Mouse (Mus musculus) kidney, postnatal 4 days (tissue): ENCODE measurements around the gene Tmem44.
A peak's percentile ranks its signal among the peaks of the same experiment; 100 is the strongest.
"Not testable (repeated sequence)": the region's sequence is repeated elsewhere in the genome, so short reads cannot be mapped to it uniquely, and the experiment has no call there.

Experiments
- DNase-seq, 2 experiments: peaks; one replicate each; pipeline ENCODE4 v3.0.0; 2021; ENCODE audit warnings: mixed read lengths in 2 of 2

Gene Tmem44

GRCm38 (mm10) chr16:30494883-30495282 is 55.8 kb downstream of the Tmem44 start:
- no peak for DNase-seq

GRCm38 (mm10) chr16:30491742-30492141 is 58.9 kb downstream of the Tmem44 start:
- no peak for DNase-seq

- peak in 1 of 2 experiments; percentile 49 for DNase-seq
These were observed 59.9 kb downstream of the Tmem44 start for GRCm38 (mm10) chr16:30490791-30491190.

DNA sequence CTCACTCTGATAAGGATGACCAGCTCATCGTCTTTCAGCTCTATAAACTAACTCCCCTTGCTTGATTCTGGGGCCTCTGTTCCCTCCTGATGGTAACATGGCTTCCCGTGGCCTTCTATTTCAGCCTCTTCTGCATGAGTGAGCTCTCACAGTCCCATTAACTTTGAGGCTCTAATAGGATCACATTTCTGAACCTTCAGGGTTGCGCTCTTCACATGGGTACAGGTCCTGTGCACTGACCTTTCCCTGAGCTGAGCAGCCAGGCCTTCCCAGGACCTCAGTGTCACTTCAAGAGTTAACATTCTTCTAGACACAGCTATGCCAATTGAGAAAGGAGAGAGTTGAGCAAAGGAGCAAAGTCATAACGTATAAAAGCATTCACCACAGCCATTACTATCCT is 60.3 kb downstream of the Tmem44 start:
- peak in 1 of 2 experiments; percentile 27 for DNase-seq

DNA sequence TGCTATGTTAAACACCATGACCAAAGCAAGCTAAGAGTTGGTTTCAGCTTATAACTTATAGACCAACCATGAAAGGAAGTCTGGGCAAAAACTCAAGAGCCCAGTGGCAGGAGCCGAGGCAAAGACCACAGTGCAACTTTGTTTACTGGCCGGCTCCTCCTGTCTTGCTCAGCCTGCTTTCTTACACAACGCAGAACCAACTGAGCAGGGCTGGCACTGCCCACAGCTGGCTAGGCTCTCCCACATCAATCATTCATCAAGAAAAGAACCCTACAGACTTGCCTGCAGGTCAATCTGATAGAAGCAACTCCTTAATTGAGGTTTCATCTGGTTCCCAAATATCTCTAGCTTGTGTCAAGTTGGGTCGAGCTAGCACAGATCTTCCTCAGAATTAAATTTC is 61.0 kb downstream of the Tmem44 start:
- peak in 1 of 2 experiments; percentile 59 for DNase-seq

DNA sequence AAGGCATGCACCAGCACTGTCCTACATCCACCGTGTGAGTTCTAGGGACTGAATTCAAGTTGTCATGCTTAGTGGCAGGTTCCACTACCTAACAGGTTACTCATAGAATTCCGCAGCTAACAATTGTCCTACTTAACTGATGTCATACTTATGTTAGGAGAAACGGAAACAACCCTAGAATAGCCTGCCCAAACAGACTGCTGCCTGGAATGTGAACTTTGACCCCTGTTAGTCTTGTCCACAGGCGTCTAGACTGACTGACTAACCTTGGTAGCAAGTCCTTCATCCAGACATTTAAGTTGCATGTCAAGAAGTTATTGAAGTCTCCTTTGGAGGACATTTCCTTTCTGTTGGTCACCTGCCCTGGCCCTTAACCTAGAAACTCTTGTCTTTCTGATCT is 64.1 kb downstream of the Tmem44 start:
- DNase-seq, result no peak

- DNase-seq, result no peak
These were observed 72.9 kb downstream of the Tmem44 start for GRCm38 (mm10) chr16:30477791-30478190.

DNA sequence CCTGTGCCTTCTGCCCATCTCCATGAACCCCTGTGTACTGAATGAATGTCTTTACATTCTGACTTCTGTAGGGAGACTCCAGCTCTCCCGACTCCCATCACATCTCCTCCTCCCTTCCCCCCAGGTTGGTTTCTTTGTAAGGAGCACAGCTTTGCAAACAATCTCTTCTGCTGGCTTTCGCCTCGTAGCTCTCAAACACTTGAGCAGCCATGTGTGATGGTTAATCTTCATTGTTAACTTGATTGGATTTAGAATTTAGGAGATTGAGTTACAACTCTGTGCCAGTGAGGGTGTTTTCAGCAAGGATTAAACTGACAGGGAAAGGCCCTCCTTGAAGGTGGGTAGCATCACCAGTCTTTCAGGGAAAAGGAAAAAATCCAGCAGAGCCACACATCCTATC is 73.6 kb downstream of the Tmem44 start:
- no peak for DNase-seq

DNA sequence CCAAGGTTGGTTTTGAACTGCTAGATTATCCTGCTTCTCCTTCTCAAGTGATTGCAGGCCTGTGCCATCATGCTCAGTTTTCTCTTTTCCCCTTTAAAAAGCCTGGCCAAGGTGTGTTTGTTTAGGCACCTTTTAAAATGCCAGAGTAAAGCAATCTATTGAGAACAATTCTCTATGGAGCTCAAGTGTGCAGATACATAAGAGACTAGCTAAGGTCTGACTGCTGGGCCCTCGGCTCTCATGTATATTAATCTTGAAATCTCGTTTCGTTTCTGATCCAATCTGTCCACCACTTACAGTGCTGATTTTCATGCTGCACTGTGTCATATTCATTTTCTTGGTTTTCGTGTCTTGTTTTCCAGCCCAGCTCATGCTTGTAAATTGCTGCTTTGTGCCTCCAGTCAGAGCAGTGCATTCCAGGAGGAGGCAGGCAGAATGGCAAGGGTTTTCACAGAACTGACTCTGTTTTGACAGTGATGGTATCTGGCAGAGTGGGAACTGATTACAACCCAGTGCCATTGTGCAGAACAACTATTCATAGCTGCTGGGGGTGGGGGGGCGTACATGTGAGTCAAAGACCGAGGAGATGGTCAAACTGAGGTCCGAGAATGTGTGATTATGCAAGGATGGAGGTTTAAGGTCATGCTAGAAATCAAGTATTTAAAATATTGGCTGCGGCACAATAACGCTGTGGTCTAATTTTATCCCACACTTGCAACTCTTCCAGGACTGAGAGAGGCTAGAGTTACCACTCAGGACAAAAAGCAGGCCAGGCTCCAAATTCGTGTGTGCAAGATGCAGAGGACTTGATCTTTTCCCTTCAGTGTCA is 74.8 kb downstream of the Tmem44 start:
- DNase-seq, result peak in 1 of 2 experiments; percentile 11

- DNase-seq, result no peak
These were observed 78.2 kb downstream of the Tmem44 start for GRCm38 (mm10) chr16:30472447-30472846.

DNA sequence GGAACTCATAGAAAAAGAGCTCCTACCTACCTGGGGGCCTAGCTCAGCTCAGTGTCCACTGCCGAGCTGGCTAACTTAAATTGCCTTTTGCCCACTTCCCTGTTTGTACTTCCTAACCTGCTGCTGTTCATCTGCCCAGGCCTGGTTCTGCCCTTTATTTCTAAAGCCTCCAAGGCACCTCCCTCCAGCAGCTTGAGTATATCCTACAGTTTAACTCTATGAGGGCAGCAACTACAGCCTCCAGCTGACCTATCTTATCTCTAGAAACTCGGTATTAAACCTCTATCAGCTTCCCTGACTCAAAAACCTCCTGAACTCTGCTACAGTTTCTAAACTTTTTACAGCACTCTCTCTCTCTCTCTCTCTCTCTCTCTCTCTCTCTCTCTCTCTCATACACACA is 78.7 kb downstream of the Tmem44 start:
- DNase-seq, result no peak

DNA sequence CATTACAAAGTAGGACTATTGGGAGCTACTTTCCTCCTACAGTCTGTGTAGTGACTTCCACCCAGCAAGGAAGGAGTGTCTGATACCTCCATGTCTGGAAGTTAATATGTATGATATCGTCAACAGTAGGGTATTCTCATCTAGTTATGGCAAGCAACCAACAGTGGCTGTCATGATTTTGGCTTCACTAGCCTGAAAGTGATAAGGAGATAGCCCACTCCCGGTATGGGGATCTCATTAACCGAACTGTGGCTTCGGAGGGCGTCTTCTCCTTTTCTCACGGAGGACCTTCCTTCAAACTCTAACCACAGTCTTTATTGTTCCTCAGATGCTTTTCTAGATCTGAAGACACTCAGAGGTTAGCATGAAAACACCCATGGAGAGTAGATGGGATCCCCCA is 81.7 kb downstream of the Tmem44 start:
- no peak for DNase-seq

GRCm38 (mm10) chr16:30465680-30466298 is 84.9 kb downstream of the Tmem44 start:
- DNase-seq, result no peak

- DNase-seq, result not testable (repeated sequence)
These were observed 85.9 kb downstream of the Tmem44 start for GRCm38 (mm10) chr16:30464742-30465141.
